Mouse (Mus musculus) thymus, postnatal 14 days (tissue): Measurements from ENCODE around the gene Brms1l.

ENCODE experiments used
- DNase-seq: peaks from one replicate; pipeline ENCODE4 v3.0.0; 2021

Gene Brms1l

DNA sequence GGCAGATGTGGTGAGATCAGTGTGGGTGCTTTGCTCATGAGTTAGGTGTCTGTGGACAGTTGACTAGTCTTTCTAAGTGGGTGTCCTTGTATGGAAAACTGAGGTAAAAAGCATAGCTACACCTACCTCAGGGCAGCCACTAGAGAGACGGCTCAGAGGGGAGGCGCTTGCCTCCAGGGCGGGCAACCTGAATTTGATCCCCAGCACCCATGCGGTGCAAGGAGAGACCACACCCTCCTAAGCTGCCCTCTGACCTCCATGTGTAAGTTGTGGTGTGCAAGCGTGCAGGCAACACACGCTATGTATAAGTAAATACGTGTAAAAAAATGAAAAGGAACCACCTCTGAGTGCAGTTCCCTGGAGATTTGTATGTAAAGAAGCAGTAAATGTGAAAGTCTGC lies 24.5 kb downstream of the Brms1l start:
- DNase-seq, result no peak

DNA sequence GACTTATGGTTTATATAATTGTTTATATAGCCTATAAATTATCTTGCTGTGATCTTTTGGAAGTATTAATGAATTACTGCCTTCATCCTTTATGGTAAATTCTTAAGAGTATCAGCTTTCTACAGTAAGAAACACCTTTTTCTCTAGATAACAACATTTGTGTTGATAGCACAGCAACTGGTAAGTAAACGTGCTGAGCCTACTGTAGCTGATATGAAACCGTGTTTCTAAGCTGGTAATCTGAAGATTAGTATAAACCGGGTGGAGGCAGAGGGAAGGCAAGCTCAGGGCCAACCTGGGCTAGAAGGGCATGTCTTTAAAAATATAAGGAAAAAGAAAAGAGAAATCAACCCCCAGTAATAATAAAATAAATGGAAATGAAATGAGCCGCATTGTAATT lies 31.6 kb downstream of the Brms1l start:
- no peak for DNase-seq

DNA sequence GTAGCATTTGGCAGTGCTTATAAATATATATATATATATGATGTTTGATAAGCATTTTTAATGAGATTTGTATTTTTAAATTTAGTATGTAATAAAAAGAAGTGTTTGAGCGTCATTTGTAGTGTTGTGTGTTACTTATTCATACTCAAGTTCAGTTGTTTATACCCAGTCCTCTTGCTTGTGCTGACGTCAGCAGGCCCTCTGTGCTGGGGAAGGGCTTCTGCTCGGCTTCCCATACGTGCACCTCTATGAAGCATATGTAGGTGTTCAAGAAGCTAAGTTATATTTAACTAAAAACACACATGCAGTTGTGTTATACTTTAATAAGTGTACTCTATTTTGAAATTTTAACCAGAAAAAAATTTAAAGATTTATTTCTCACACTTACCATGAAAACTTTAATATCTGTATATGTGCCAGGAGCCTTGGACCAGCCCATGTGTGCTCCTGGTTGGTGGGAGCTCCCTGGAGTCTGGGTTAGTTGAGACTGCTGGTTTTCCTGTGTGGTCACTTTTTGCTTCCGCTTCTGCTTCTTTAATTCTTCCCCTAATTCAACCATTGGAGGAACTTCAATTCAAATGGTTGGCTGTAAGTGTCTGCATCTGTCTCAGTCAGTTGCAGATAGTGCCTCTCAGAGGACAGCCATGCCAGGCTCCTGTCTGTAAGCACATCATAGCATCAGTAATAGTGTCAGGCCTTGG lies 33.6 kb downstream of the Brms1l start:
- DNase-seq, result no peak

DNA sequence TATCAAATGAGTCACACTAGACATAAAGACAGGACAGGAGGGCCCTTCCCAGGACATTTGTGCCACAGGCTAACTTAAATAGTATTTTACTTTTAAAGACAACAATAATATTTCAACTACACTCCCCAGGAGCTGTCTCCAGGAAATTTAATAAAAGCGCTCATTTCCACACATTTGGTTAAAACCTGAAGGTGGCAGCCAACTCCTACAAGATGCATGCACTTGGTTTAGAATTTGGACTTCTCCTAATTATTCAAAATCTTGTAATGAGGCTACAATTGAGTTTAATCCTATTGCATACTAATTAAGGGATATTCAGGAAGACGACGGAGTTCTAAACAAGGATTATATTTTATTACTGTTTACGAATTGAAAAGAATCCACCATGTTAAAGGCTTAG lies 49.3 kb downstream of the Brms1l start:
- DNase-seq, result no peak

DNA sequence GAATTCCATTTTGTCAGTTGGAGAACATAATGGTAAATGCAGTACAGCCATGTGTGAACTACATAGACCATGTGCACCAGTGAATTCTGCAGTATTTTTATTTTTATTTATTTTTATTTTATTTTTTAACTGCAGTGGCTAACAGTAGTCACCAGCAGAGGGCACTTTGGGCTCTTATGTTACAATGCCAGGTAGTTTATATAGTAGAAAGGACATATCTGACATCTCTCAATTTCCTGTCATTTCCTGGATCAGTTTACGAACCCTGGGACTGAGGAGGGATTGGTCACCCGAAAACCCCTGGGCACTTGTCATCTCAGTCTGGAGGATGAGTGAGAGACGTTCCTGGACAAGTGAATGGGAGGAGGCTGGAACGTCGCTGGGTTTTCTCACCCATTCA lies 52.4 kb downstream of the Brms1l start:
- DNase-seq, result no peak

DNA sequence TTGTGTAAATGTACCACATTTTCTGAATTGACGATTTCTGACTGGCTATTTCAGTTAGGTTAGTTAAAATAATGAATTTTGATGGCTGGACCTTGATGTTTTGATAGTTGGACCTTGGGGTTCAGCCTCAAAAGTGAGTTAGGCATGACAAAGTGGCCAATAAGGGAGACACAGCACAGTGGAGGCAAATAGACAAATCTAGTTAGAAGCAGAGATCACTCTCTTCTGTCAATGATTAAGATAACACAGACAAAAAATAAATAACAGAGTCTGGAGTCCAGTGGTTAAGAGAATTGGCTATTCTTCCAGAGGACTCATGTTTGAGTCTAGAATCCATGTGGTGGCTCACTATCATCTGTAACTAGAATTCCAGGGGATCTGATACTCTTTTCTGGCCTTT lies 68.7 kb downstream of the Brms1l start:
- DNase-seq, result no peak

DNA sequence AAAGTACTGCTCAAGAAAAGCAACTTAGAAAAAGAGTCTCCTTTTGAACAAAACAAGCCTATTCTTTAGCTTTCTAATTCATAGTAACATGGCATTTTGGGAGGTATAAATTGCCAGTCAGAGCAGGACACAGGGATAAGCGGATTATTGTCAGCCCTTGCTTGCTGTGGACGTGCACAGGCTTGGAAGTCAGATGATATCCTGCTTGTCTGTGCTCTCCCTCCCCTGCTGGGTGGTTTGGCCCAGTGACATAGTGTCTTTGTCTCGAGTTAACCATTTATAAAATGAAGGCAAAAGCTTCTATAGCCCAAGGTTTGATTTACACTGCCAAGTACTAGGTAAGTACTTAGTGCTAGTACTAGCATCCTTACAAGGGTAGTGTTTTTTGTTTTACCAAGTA lies 76.0 kb downstream of the Brms1l start:
- DNase-seq, result no peak

DNA sequence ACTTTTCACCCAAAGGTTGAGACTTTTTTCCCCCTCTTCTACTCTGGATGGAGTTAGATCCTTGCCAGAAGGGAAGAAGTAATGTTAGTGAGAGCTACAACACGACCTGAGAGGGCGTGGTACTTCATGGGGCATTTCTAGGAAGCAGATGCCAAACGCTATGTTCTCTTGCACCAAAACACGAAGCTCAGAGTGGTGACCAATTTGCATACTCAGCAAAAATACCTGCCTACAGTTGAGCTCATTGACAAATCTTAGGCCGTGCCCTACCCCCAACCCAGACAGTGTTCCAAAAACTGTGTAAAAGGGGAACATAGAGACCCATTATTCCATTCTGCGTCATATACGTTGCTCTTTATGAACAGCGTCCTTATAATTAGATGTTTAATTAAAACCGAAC lies 77.1 kb downstream of the Brms1l start:
- no peak for DNase-seq

DNA sequence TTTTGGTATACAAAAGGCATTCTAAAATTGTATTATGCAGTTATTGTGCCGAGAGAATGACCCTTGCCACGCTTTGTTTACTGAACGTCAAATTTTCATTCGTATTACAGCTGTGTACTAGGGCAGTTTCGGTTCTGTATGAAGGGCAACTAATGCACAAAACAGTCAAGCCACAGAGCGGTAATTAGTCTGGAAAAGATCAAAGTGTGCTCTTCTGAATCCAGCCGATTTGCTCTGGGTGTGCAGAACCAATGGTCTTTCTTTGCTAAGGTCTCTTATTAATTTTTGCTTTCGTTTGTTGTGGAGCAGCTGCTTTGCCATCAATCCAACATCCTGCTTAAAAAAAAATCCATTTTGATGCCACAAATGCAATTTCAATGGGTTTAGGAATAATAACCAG lies 80.1 kb downstream of the Brms1l start:
- DNase-seq, result no peak

DNA sequence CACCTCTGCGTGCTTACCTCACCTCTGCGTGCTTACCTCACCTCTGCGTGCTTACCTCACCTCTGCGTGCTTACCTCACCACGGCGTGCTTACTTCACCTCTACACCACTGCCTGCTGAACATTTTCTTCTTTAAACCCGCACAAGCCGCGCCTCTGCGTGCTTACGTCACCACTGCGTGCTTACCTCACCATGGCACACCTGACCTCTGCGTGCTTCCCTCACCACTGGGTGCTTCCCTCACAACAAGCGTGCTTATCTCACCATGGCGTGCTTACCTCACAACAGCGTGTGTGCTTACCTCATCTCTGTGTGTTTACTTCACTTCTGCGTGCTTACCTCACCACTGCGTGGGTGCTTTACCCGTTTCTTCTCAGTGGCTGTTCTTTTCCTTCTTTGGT lies 80.9 kb downstream of the Brms1l start:
- no peak for DNase-seq
